Mouse (Mus musculus) kidney, postnatal 25 days (tissue): ENCODE data around the gene Olfr187.
"Not testable (repeated sequence)": the region's sequence is repeated elsewhere in the genome, so short reads cannot be mapped to it uniquely, and the experiment has no call there.

Experiments
- DNase-seq, 2 experiments: peaks; one replicate each; pipeline ENCODE4 v3.0.0; 2021; ENCODE audit warnings: mixed read lengths in 2 of 2

Olfr187 gene

GRCm38 (mm10) chr16:59039710-59040109 lies at the start of gene Olfr187:
Gene Olfr187, minus strand, starts transcription at chr16:59039767.
- no peak for DNase-seq

GRCm38 (mm10) chr16:59081113-59081512 lies 41.5 kb upstream of the Olfr187 start:
- not testable (repeated sequence) for DNase-seq

GRCm38 (mm10) chr16:59077905-59078304 lies 38.3 kb upstream of the Olfr187 start, which contains the start of gene Olfr190:
Gene Olfr190, minus strand, starts transcription at chr16:59078005.
- DNase-seq: no peak

GRCm38 (mm10) chr16:59073520-59073919 lies 34.0 kb upstream of the Olfr187 start:
- no peak for DNase-seq

- no peak for DNase-seq
Measured at GRCm38 (mm10) chr16:59071755-59072154, 32.2 kb upstream of the Olfr187 start.

GRCm38 (mm10) chr16:59062411-59062810 lies 22.8 kb upstream of the Olfr187 start:
- not testable (repeated sequence) for DNase-seq

- DNase-seq: not testable (repeated sequence)
Measured at GRCm38 (mm10) chr16:59049286-59049685, 9.7 kb upstream of the Olfr187 start.

GRCm38 (mm10) chr16:59048860-59049259 lies 9.3 kb upstream of the Olfr187 start:
- DNase-seq: no peak

- no peak for DNase-seq
Measured at GRCm38 (mm10) chr16:59047579-59047978, 8.0 kb upstream of the Olfr187 start.

GRCm38 (mm10) chr16:59045835-59046234 lies 6.3 kb upstream of the Olfr187 start:
- no peak for DNase-seq

GRCm38 (mm10) chr16:59030191-59030590 lies 9.4 kb downstream of the Olfr187 start, which contains the start of gene Olfr186:
Gene Olfr186, minus strand, starts transcription at chr16:59030291.
- DNase-seq: no peak

GRCm38 (mm10) chr16:59013357-59014018 lies 26.1 kb downstream of the Olfr187 start:
- DNase-seq: no peak

- DNase-seq: no peak
Measured at GRCm38 (mm10) chr16:59007146-59007545, 32.4 kb downstream of the Olfr187 start.

GRCm38 (mm10) chr16:58995057-58995456 lies 44.5 kb downstream of the Olfr187 start, which contains the start of gene Olfr183:
Gene Olfr183, plus strand, starts transcription at chr16:58995357.
- no peak for DNase-seq
